Mouse (Mus musculus) spleen, adult 2 months (tissue): ENCODE data around the gene Retreg2. TPM values are rescaled to one million over a fixed set of nuclear protein-coding genes. Genes with fewer than 3 reads are reported as not detected.
A peak's percentile ranks its signal among the peaks of the same experiment; 100 is the strongest.

ENCODE experiments used
- DNase-seq, 2 experiments: peaks; one replicate each; pipeline versions ENCODE4 v3.0.0 to v3.0.0-alpha.2; 2012 to 2021; ENCODE audit warnings: low spot score in 2 of 2, low read depth in 1 of 2
- H3K27ac ChIP-seq: fragments of 200-500 bp; 2 replicates; pipeline ENCODE4 v1.5.1; 2012; ENCODE audit warnings: low read length, inconsistent platforms; ENCODE audit not compliant: insufficient read depth
- H3K27me3 ChIP-seq: fragments of 200-500 bp; 2 replicates; pipeline ENCODE4 v1.6.1; 2012; ENCODE audit warnings: mild to moderate bottlenecking, moderate library complexity, low read length, inconsistent platforms; ENCODE audit not compliant: control insufficient read depth, insufficient read depth
- H3K36me3 ChIP-seq: fragments of 200-500 bp; 2 replicates; pipeline ENCODE4 v1.6.1; 2012; ENCODE audit warnings: mild to moderate bottlenecking, low read length, inconsistent platforms; ENCODE audit not compliant: control insufficient read depth, insufficient read depth
- H3K4me1 ChIP-seq: fragments of 200-500 bp; 2 replicates; pipeline ENCODE4 v1.6.1; 2011; ENCODE audit warnings: inconsistent platforms; ENCODE audit not compliant: control insufficient read depth, insufficient read depth, insufficient read length
- H3K4me3 ChIP-seq: fragments of 200-500 bp; 2 replicates; pipeline ENCODE4 v1.5.1; 2011; ENCODE audit warnings: mild to moderate bottlenecking, inconsistent platforms; ENCODE audit not compliant: insufficient read depth, insufficient read length; ENCODE audit errors: extremely low read depth
- CTCF ChIP-seq: fragments of 200-500 bp; IDR thresholded peaks from 2 replicates; pipeline ENCODE4 v1.5.1; 2011; ENCODE audit warnings: mild to moderate bottlenecking, inconsistent platforms; ENCODE audit not compliant: insufficient read depth, insufficient read length, insufficient replicate concordance; ENCODE audit errors: extremely low read depth
- POLR2A ChIP-seq: fragments of 200-500 bp; IDR thresholded peaks from 2 replicates; pipeline ENCODE4 v1.6.1; 2011; ENCODE audit warnings: low read depth, low read length, inconsistent platforms
- WGBS: fragments of 180-500 bp; shearing (Covaris S2); methylation state at CpG from one replicate; pipeline ENCODE4 v1.1.7; 2018; 5-methylcytosine and 5-hydroxymethylcytosine counted together
- polyA plus RNA-seq: library from polyadenylated mRNA; depleted of rRNA; stranded (reverse); fragments of >200 nt; gene quantifications from 2 replicates; pipeline ENCODE4 v1.2.3, GENCODE M21; 2012; rRNA removed

Gene Retreg2
- polyA plus RNA-seq, 1 experiment: 88.2 TPM

- Histone ChIP-seq H3K27me3 (no peaks in the 10 kb centered on the region), H3K36me3 (peaks cover 9% of the 10 kb centered on the region), H3K4me1 (peaks cover 6% of the 10 kb centered on the region), H3K4me3 (peak overlapping the region; percentile 97), H3K27ac (peak overlapping the region; percentile 81)
- WGBS: under 1% methylated on average over 19 of the region's 19 CpGs
- DNase-seq: peak in 1 of 2 experiments; percentile 40
- TF ChIP-seq CTCF (no peak), POLR2A (no peak; the same call in 1 of the 2 replicates)
Observed at GRCm38 (mm10) chr1:75192452-75192851, 49.9 kb downstream of the Retreg2 start.

Other genes starting within 250 kb of the Retreg2 start
- gene Cryba2, start 249.6 kb upstream of the Retreg2 start, polyA plus RNA-seq: not detected in 2 replicates
- gene Cfap65, start 207.2 kb upstream of the Retreg2 start, polyA plus RNA-seq: not detected in 2 replicates
- 0.18 and 0.26 TPM in 2 replicates for gene Ihh, start 191.1 kb upstream of the Retreg2 start, polyA plus RNA-seq
- gene Nhej1, start 17.6 kb upstream of the Retreg2 start, polyA plus RNA-seq: 1.3 TPM in 2 replicates
- 0.30 and 0.50 TPM in 2 replicates for gene Slc23a3, start 8.9 kb upstream of the Retreg2 start, polyA plus RNA-seq
- gene Cnppd1, start 67 bp upstream of the Retreg2 start, polyA plus RNA-seq: 59.3 and 71.7 TPM in 2 replicates
- 47.7 and 53.2 TPM in 2 replicates for gene Zfand2b, start 25.9 kb downstream of the Retreg2 start, polyA plus RNA-seq
- gene Abcb6, start 37.6 kb downstream of the Retreg2 start, polyA plus RNA-seq: 14.0 and 15.7 TPM in 2 replicates
- gene Ankzf1, start 49.4 kb downstream of the Retreg2 start, polyA plus RNA-seq: 15.5 and 15.9 TPM in 2 replicates
- gene Atg9a, start 49.4 kb downstream of the Retreg2 start, polyA plus RNA-seq: 34.5 and 40.8 TPM in 2 replicates
- 5.3 and 5.7 TPM in 2 replicates for gene Glb1l, start 68.0 kb downstream of the Retreg2 start, polyA plus RNA-seq
- gene Stk16, start 68.1 kb downstream of the Retreg2 start, polyA plus RNA-seq: 121 and 131 TPM in 2 replicates
- 123 and 132 TPM in 2 replicates for gene Tuba4a, start 77.1 kb downstream of the Retreg2 start, polyA plus RNA-seq
- 0.19 TPM in 1 of 2 replicates, not detected in the other for gene A630095N17Rik, start 89.3 kb downstream of the Retreg2 start, polyA plus RNA-seq
- gene Dnajb2, start 93.6 kb downstream of the Retreg2 start, polyA plus RNA-seq: 32.6 and 45.8 TPM in 2 replicates
- 0.22 and 0.35 TPM in 2 replicates for gene Ptprn, start 121.7 kb downstream of the Retreg2 start, polyA plus RNA-seq
- gene Resp18, start 135.6 kb downstream of the Retreg2 start, polyA plus RNA-seq: 0.18 TPM in 1 of 2 replicates, not detected in the other
- gene Dnpep, start 175.2 kb downstream of the Retreg2 start, polyA plus RNA-seq: 76.1 and 81.0 TPM in 2 replicates
- gene Des, start 217.6 kb downstream of the Retreg2 start, polyA plus RNA-seq: 40.5 and 49.3 TPM in 2 replicates
- 14.3 and 21.2 TPM in 2 replicates for gene Speg, start 232.5 kb downstream of the Retreg2 start, polyA plus RNA-seq